Mouse (Mus musculus): ENCODE results near the gene Homer3. TPM values are rescaled to one million over a fixed set of nuclear protein-coding genes. Genes with fewer than 3 reads are reported as not detected.
A peak's percentile ranks its signal among the peaks of the same experiment; 100 is the strongest.

Gene Homer3
- polyA plus RNA-seq, 1 experiment from 2014 or later, result 25.1 TPM

GRCm38 (mm10) chr8:70302901-70303300 is 20.3 kb downstream of the Homer3 start:
- 3% methylated on average over 16 of the region's 16 CpGs for WGBS
- Histone ChIP-seq H3K27me3 (ENCODE audit: control insufficient read depth, insufficient read depth, low read length) (no peaks in the 10 kb centered on the region), H3K36me3 (replicated peaks; ENCODE audit: control insufficient read depth, insufficient read depth) (peaks cover 53% of the 10 kb centered on the region)

GRCm38 (mm10) chr8:70309311-70309710 is 26.7 kb downstream of the Homer3 start:
- DNase-seq (ENCODE audit: low spot score), result no peak

More at GRCm38 (mm10) chr8:70302901-70303300, 20.3 kb downstream of the Homer3 start:
- Histone ChIP-seq H3K4me2 (replicated peaks) (peak overlapping the region; percentile 85), H3K9me3 (ENCODE audit: control insufficient read depth, low read length) (no peaks in the 10 kb centered on the region), H3K27ac (peak overlapping the region; percentile 72), H3K4me3 (replicated peaks; ENCODE audit: low read length) (peak overlapping the region; percentile 75), H3K4me1 (replicated peaks; ENCODE audit: control insufficient read depth, insufficient read depth, low read length) (peaks cover 13% of the 10 kb centered on the region), H3K9ac (peak overlapping the region; percentile 78)
- ATAC-seq (ENCODE audit: low FRiP score), result peak; percentile 26; the same call in 1 of the 2 replicates
- no peak for DNase-seq (ENCODE audit: low spot score)

GRCm38 (mm10) chr8:70313399-70313798 is 30.8 kb downstream of the Homer3 start:
- Histone ChIP-seq H3K4me1 (replicated peaks; ENCODE audit: control insufficient read depth, insufficient read depth, low read length) (peaks cover 23% of the 10 kb centered on the region), H3K36me3 (replicated peaks; ENCODE audit: control insufficient read depth, insufficient read depth) (peaks cover 52% of the 10 kb centered on the region), H3K4me3 (replicated peaks; ENCODE audit: low read length) (no peak overlapping the region), H3K9me3 (ENCODE audit: control insufficient read depth, low read length) (no peaks in the 10 kb centered on the region), H3K27me3 (ENCODE audit: control insufficient read depth, insufficient read depth, low read length) (no peaks in the 10 kb centered on the region), H3K9ac (no peak overlapping the region), H3K4me2 (replicated peaks) (no peak overlapping the region), H3K27ac (no peak overlapping the region)
- WGBS, result 76% methylated on average over 2 of the region's 2 CpGs
- ATAC-seq (ENCODE audit: low FRiP score) (no peak), DNase-seq (ENCODE audit: low spot score) (no peak)

More at GRCm38 (mm10) chr8:70309311-70309710, 26.7 kb downstream of the Homer3 start:
- WGBS, result 27% methylated on average over 2 of the region's 2 CpGs
- no peak overlapping the region for H3K4me3 ChIP-seq (replicated peaks; ENCODE audit: low read length)
- ATAC-seq (ENCODE audit: low FRiP score), result no peak
- no peaks in the 10 kb centered on the region for H3K9me3 ChIP-seq (ENCODE audit: control insufficient read depth, low read length)
- H3K9ac ChIP-seq, result no peak overlapping the region
- H3K36me3 ChIP-seq (replicated peaks; ENCODE audit: control insufficient read depth, insufficient read depth), result peaks cover 86% of the 10 kb centered on the region
- H3K27ac ChIP-seq, result no peak overlapping the region
- H3K27me3 ChIP-seq (ENCODE audit: control insufficient read depth, insufficient read depth, low read length), result no peaks in the 10 kb centered on the region
- H3K4me2 ChIP-seq (replicated peaks), result no peak overlapping the region
- H3K4me1 ChIP-seq (replicated peaks; ENCODE audit: control insufficient read depth, insufficient read depth, low read length), result no peaks in the 10 kb centered on the region

- peak; percentile 81 for DNase-seq (ENCODE audit: low spot score)
- peak; percentile 66 for ATAC-seq (ENCODE audit: low FRiP score)
- H3K36me3 ChIP-seq (replicated peaks; ENCODE audit: control insufficient read depth, insufficient read depth), result peaks cover 51% of the 10 kb centered on the region
- under 1% methylated on average over 63 of the region's 66 CpGs for WGBS
- no peaks in the 10 kb centered on the region for H3K9me3 ChIP-seq (ENCODE audit: control insufficient read depth, low read length)
- peak within 1 kb of the TSS; percentile 86 for H3K9ac ChIP-seq
- H3K4me3 ChIP-seq (replicated peaks; ENCODE audit: low read length), result peak within 1 kb of the TSS; percentile 56
- peaks cover 23% of the 10 kb centered on the region for H3K4me1 ChIP-seq (replicated peaks; ENCODE audit: control insufficient read depth, insufficient read depth, low read length)
- H3K27me3 ChIP-seq (ENCODE audit: control insufficient read depth, insufficient read depth, low read length), result no peaks in the 10 kb centered on the region
- H3K27ac ChIP-seq, result peak within 1 kb of the TSS; percentile 89
- H3K4me2 ChIP-seq (replicated peaks), result peak within 1 kb of the TSS; percentile 78
These were observed 33.2 kb downstream of the Homer3 start, which contains the start of gene Cers1 for GRCm38 (mm10) chr8:70315624-70316510. TSS of gene Cers1 (plus strand) at chr8:70315775.

GRCm38 (mm10) chr8:70316511-70317504 is 34.2 kb downstream of the Homer3 start:
- WGBS, result 7% methylated on average over 15 of the region's 15 CpGs
- H3K36me3 ChIP-seq (replicated peaks; ENCODE audit: control insufficient read depth, insufficient read depth), result peaks cover 51% of the 10 kb centered on the region

GRCm38 (mm10) chr8:70317872-70318271 is 35.2 kb downstream of the Homer3 start:
- no peak overlapping the region; the same call in 1 of the 2 replicates for H3K9ac ChIP-seq
- no peak for DNase-seq (ENCODE audit: low spot score)
- no peak overlapping the region for H3K4me3 ChIP-seq (replicated peaks; ENCODE audit: low read length)
- H3K27ac ChIP-seq, result peak overlapping the region; percentile 38
- no peaks in the 10 kb centered on the region for H3K27me3 ChIP-seq (ENCODE audit: control insufficient read depth, insufficient read depth, low read length)
- peaks cover 23% of the 10 kb centered on the region for H3K4me1 ChIP-seq (replicated peaks; ENCODE audit: control insufficient read depth, insufficient read depth, low read length)
- no peak for ATAC-seq (ENCODE audit: low FRiP score)
- no peaks in the 10 kb centered on the region for H3K9me3 ChIP-seq (ENCODE audit: control insufficient read depth, low read length)
- peaks cover 50% of the 10 kb centered on the region for H3K36me3 ChIP-seq (replicated peaks; ENCODE audit: control insufficient read depth, insufficient read depth)
- 93% methylated on average over 5 of the region's 5 CpGs for WGBS
- H3K4me2 ChIP-seq (replicated peaks), result peak overlapping the region; percentile 78

More at GRCm38 (mm10) chr8:70316511-70317504, 34.2 kb downstream of the Homer3 start:
- Histone ChIP-seq H3K27ac (peak overlapping the region; percentile 89), H3K27me3 (ENCODE audit: control insufficient read depth, insufficient read depth, low read length) (no peaks in the 10 kb centered on the region), H3K4me1 (replicated peaks; ENCODE audit: control insufficient read depth, insufficient read depth, low read length) (peaks cover 23% of the 10 kb centered on the region), H3K9ac (peak overlapping the region; percentile 86), H3K4me3 (replicated peaks; ENCODE audit: low read length) (peak overlapping the region; percentile 56), H3K9me3 (ENCODE audit: control insufficient read depth, low read length) (no peaks in the 10 kb centered on the region), H3K4me2 (replicated peaks) (peak overlapping the region; percentile 78)
- ATAC-seq (ENCODE audit: low FRiP score) (peak; percentile 87), DNase-seq (ENCODE audit: low spot score) (peak; percentile 88)

- ATAC-seq (ENCODE audit: low FRiP score) (no peak), DNase-seq (ENCODE audit: low spot score) (no peak)
- Histone ChIP-seq H3K27me3 (ENCODE audit: control insufficient read depth, insufficient read depth, low read length) (no peaks in the 10 kb centered on the region), H3K9ac (no peak overlapping the region), H3K4me2 (replicated peaks) (no peak overlapping the region), H3K36me3 (replicated peaks; ENCODE audit: control insufficient read depth, insufficient read depth) (peaks cover 89% of the 10 kb centered on the region), H3K9me3 (ENCODE audit: control insufficient read depth, low read length) (no peaks in the 10 kb centered on the region), H3K27ac (no peak overlapping the region), H3K4me3 (replicated peaks; ENCODE audit: low read length) (no peak overlapping the region), H3K4me1 (replicated peaks; ENCODE audit: control insufficient read depth, insufficient read depth, low read length) (no peaks in the 10 kb centered on the region)
- 92% methylated on average over 3 of the region's 3 CpGs for WGBS
These were observed 41.1 kb downstream of the Homer3 start for GRCm38 (mm10) chr8:70323716-70324115.

- DNase-seq (ENCODE audit: low spot score), result no peak
These were observed 44.9 kb downstream of the Homer3 start for GRCm38 (mm10) chr8:70327512-70327911.

More at GRCm38 (mm10) chr8:70327512-70327911, 44.9 kb downstream of the Homer3 start:
- H3K4me3 ChIP-seq (replicated peaks; ENCODE audit: low read length), result no peak overlapping the region
- peaks cover 91% of the 10 kb centered on the region for H3K36me3 ChIP-seq (replicated peaks; ENCODE audit: control insufficient read depth, insufficient read depth)
- H3K27ac ChIP-seq, result no peak overlapping the region
- H3K9ac ChIP-seq, result no peak overlapping the region
- no peak for ATAC-seq (ENCODE audit: low FRiP score)
- H3K4me2 ChIP-seq (replicated peaks), result no peak overlapping the region
- H3K27me3 ChIP-seq (ENCODE audit: control insufficient read depth, insufficient read depth, low read length), result no peaks in the 10 kb centered on the region
- H3K9me3 ChIP-seq (ENCODE audit: control insufficient read depth, low read length), result no peaks in the 10 kb centered on the region
- WGBS, result 94% methylated on average over 6 of the region's 6 CpGs
- H3K4me1 ChIP-seq (replicated peaks; ENCODE audit: control insufficient read depth, insufficient read depth, low read length), result peaks cover 14% of the 10 kb centered on the region; the same call in 1 of the 2 replicates
